Mouse (Mus musculus) bone marrow, adult 2 months (tissue): ENCODE measurements around the gene Slc23a3.
A peak's percentile ranks its signal among the peaks of the same experiment; 100 is the strongest.

Source experiments
- CTCF ChIP-seq: fragments of 200-500 bp; IDR thresholded peaks from 2 replicates; pipeline ENCODE4 v1.5.1; 2011; ENCODE audit warnings: low read length, control low read depth; ENCODE audit not compliant: control insufficient read depth, insufficient read depth
- POLR2A ChIP-seq: fragments of 200-500 bp; IDR thresholded peaks from 2 replicates; pipeline ENCODE4 v1.6.1; 2011; ENCODE audit warnings: low read depth, mild to moderate bottlenecking, control low read depth, low read length, borderline replicate concordance; ENCODE audit not compliant: control insufficient read depth

- TF ChIP-seq POLR2A (peak; percentile 40; the same call in 1 of the 2 replicates), CTCF (peak; percentile 86)
Observed at GRCm38 (mm10) chr1:75124346-75125321, 9.1 kb downstream of the Slc23a3 start, which contains the start of gene Nhej1.
